Mouse (Mus musculus) splenic B cell, adult 2 months (primary cell): Measurements from ENCODE around the gene Gdpd2.

Source experiments
- DNase-seq: peaks from one replicate; pipeline ENCODE4 v3.0.0-alpha.2; 2011; ENCODE audit warnings: low read depth, low spot score
- H3K27me3 ChIP-seq: 2 replicates; pipeline ENCODE4 v1.6.1; 2012; ENCODE audit warnings: mild to moderate bottlenecking, low read length, moderate library complexity, mixed read lengths; ENCODE audit not compliant: control insufficient read depth, poor library complexity, insufficient read depth, severe bottlenecking
- H3K36me3 ChIP-seq: 2 replicates; pipeline ENCODE4 v1.6.1; 2012; ENCODE audit warnings: mild to moderate bottlenecking, low read length, moderate library complexity, mixed read lengths; ENCODE audit not compliant: control insufficient read depth, poor library complexity, insufficient read depth, severe bottlenecking

Gene Gdpd2

GRCm38 (mm10) chrX:100729665-100730188 lies at the start of gene Gdpd2:
TSS of gene Gdpd2 (plus strand) at chrX:100729873.
- peak; percentile 1 for DNase-seq
- H3K36me3 ChIP-seq = no peaks in the 10 kb centered on the region

GRCm38 (mm10) chrX:100686527-100686926 lies 43.1 kb upstream of the Gdpd2 start:
- no peak for DNase-seq
- H3K27me3 ChIP-seq = no peaks in the 10 kb centered on the region
- H3K36me3 ChIP-seq = no peaks in the 10 kb centered on the region

More at GRCm38 (mm10) chrX:100729665-100730188, at the start of gene Gdpd2:
- no peaks in the 10 kb centered on the region for H3K27me3 ChIP-seq

- Histone ChIP-seq H3K36me3 (no peaks in the 10 kb centered on the region), H3K27me3 (no peaks in the 10 kb centered on the region)
- DNase-seq = no peak
Measured at GRCm38 (mm10) chrX:100687360-100688032, 42.2 kb upstream of the Gdpd2 start.

- Histone ChIP-seq H3K36me3 (no peaks in the 10 kb centered on the region), H3K27me3 (no peaks in the 10 kb centered on the region)
- DNase-seq = no peak
Measured at GRCm38 (mm10) chrX:100688033-100688370, 41.7 kb upstream of the Gdpd2 start.

- DNase-seq = no peak
- Histone ChIP-seq H3K27me3 (no peaks in the 10 kb centered on the region), H3K36me3 (no peaks in the 10 kb centered on the region)
Measured at GRCm38 (mm10) chrX:100696776-100697175, 32.9 kb upstream of the Gdpd2 start.

- Histone ChIP-seq H3K27me3 (no peaks in the 10 kb centered on the region), H3K36me3 (no peaks in the 10 kb centered on the region)
- no peak for DNase-seq
Measured at GRCm38 (mm10) chrX:100708032-100708431, 21.6 kb upstream of the Gdpd2 start.

GRCm38 (mm10) chrX:100716173-100716572 lies 13.5 kb upstream of the Gdpd2 start:
- no peak for DNase-seq
- no peaks in the 10 kb centered on the region for H3K27me3 ChIP-seq
- H3K36me3 ChIP-seq = no peaks in the 10 kb centered on the region

GRCm38 (mm10) chrX:100728947-100729346 lies 726 bp upstream of the Gdpd2 start:
- no peaks in the 10 kb centered on the region for H3K27me3 ChIP-seq
- H3K36me3 ChIP-seq = no peaks in the 10 kb centered on the region
- no peak for DNase-seq

- H3K36me3 ChIP-seq = no peaks in the 10 kb centered on the region
- no peak for DNase-seq
- no peaks in the 10 kb centered on the region for H3K27me3 ChIP-seq
Measured at GRCm38 (mm10) chrX:100730266-100730665, 593 bp downstream of the Gdpd2 start.

GRCm38 (mm10) chrX:100734359-100734758 lies 4.7 kb downstream of the Gdpd2 start:
- no peak for DNase-seq
- Histone ChIP-seq H3K36me3 (no peaks in the 10 kb centered on the region), H3K27me3 (no peaks in the 10 kb centered on the region)

GRCm38 (mm10) chrX:100738918-100739317 lies 9.2 kb downstream of the Gdpd2 start:
- H3K27me3 ChIP-seq = no peaks in the 10 kb centered on the region
- DNase-seq = peak; percentile 36
- H3K36me3 ChIP-seq = no peaks in the 10 kb centered on the region

- no peak for DNase-seq
Measured at GRCm38 (mm10) chrX:100739443-100739842, 9.8 kb downstream of the Gdpd2 start.

GRCm38 (mm10) chrX:100740785-100741184 lies 11.1 kb downstream of the Gdpd2 start:
- DNase-seq = no peak
- H3K36me3 ChIP-seq = no peaks in the 10 kb centered on the region
- no peaks in the 10 kb centered on the region for H3K27me3 ChIP-seq

More at GRCm38 (mm10) chrX:100739443-100739842, 9.8 kb downstream of the Gdpd2 start:
- Histone ChIP-seq H3K36me3 (no peaks in the 10 kb centered on the region), H3K27me3 (no peaks in the 10 kb centered on the region)

- DNase-seq = peak; percentile 31
- H3K36me3 ChIP-seq = no peaks in the 10 kb centered on the region
Measured at GRCm38 (mm10) chrX:100741940-100742339, 12.3 kb downstream of the Gdpd2 start.

GRCm38 (mm10) chrX:100765855-100766254 lies 36.2 kb downstream of the Gdpd2 start:
- Histone ChIP-seq H3K36me3 (no peaks in the 10 kb centered on the region), H3K27me3 (no peaks in the 10 kb centered on the region)
- DNase-seq = peak; percentile 51

More at GRCm38 (mm10) chrX:100741940-100742339, 12.3 kb downstream of the Gdpd2 start:
- no peaks in the 10 kb centered on the region for H3K27me3 ChIP-seq
